Mouse (Mus musculus): ENCODE measurements around the gene Aaas. TPM values are rescaled to one million over a fixed set of nuclear protein-coding genes. Genes with fewer than 3 reads are reported as not detected.

Gene Aaas
- polyA plus RNA-seq, 1 experiment = 55.8 TPM

GRCm38 (mm10) chr15:102358126-102358525 is 7.6 kb upstream of the Aaas start:
- no peak for DNase-seq (ENCODE audit: low read depth in 1 of 2, low spot score in 2 of 2)
- TF ChIP-seq POLR2A (IDR thresholded peaks at IDR 0.05; ENCODE audit: low read depth, low read length) (no peak), CTCF (IDR thresholded peaks at IDR 0.05; ENCODE audit: extremely low read depth, insufficient read depth, insufficient read length, insufficient replicate concordance) (no peak)
- Histone ChIP-seq H3K27ac (ENCODE audit: insufficient read depth, low read length) (no peak overlapping the region), H3K27me3 (ENCODE audit: control insufficient read depth, insufficient read depth, low read length) (peaks cover 20% of the 10 kb centered on the region), H3K4me1 (ENCODE audit: control insufficient read depth, insufficient read depth, insufficient read length) (peaks cover 3% of the 10 kb centered on the region; the same call in 1 of the 2 replicates), H3K36me3 (ENCODE audit: control insufficient read depth, insufficient read depth, low read length) (no peaks in the 10 kb centered on the region), H3K4me3 (ENCODE audit: extremely low read depth, insufficient read depth, insufficient read length) (no peak overlapping the region)
- WGBS = 5% methylated on average over 25 of the region's 25 CpGs

- DNase-seq (ENCODE audit: low read depth in 1 of 2, low spot score in 2 of 2) = no peak
Measured at GRCm38 (mm10) chr15:102356501-102357325, 6.1 kb upstream of the Aaas start.

GRCm38 (mm10) chr15:102355871-102356441 is 5.4 kb upstream of the Aaas start:
- TF ChIP-seq CTCF (IDR thresholded peaks at IDR 0.05; ENCODE audit: extremely low read depth, insufficient read depth, insufficient read length, insufficient replicate concordance) = no peak
- no peak for TF ChIP-seq POLR2A (IDR thresholded peaks at IDR 0.05; ENCODE audit: low read depth, low read length)
- Histone ChIP-seq H3K27ac (ENCODE audit: insufficient read depth, low read length) (no peak overlapping the region), H3K27me3 (ENCODE audit: control insufficient read depth, insufficient read depth, low read length) (peaks cover 15% of the 10 kb centered on the region), H3K4me1 (ENCODE audit: control insufficient read depth, insufficient read depth, insufficient read length) (peaks cover 3% of the 10 kb centered on the region; the same call in 1 of the 2 replicates), H3K4me3 (ENCODE audit: extremely low read depth, insufficient read depth, insufficient read length) (peak overlapping the region; percentile 34; the same call in 1 of the 2 replicates), H3K36me3 (ENCODE audit: control insufficient read depth, insufficient read depth, low read length) (no peaks in the 10 kb centered on the region)
- WGBS = 11% methylated on average over 38 of the region's 38 CpGs
- no peak for DNase-seq (ENCODE audit: low read depth in 1 of 2, low spot score in 2 of 2)

More at GRCm38 (mm10) chr15:102356501-102357325, 6.1 kb upstream of the Aaas start:
- no peak for TF ChIP-seq CTCF (IDR thresholded peaks at IDR 0.05; ENCODE audit: extremely low read depth, insufficient read depth, insufficient read length, insufficient replicate concordance)
- TF ChIP-seq POLR2A (IDR thresholded peaks at IDR 0.05; ENCODE audit: low read depth, low read length) = no peak
- H3K27me3 ChIP-seq (ENCODE audit: control insufficient read depth, insufficient read depth, low read length) = peaks cover 15% of the 10 kb centered on the region
- no peaks in the 10 kb centered on the region for H3K36me3 ChIP-seq (ENCODE audit: control insufficient read depth, insufficient read depth, low read length)
- no peak overlapping the region for H3K4me3 ChIP-seq (ENCODE audit: extremely low read depth, insufficient read depth, insufficient read length)
- H3K27ac ChIP-seq (ENCODE audit: insufficient read depth, low read length) = no peak overlapping the region
- WGBS = 64% methylated on average over 16 of the region's 16 CpGs
- H3K4me1 ChIP-seq (ENCODE audit: control insufficient read depth, insufficient read depth, insufficient read length) = peaks cover 3% of the 10 kb centered on the region; the same call in 1 of the 2 replicates

- DNase-seq (ENCODE audit: low read depth in 1 of 2, low spot score in 2 of 2) = no peak
- no peak for TF ChIP-seq POLR2A (IDR thresholded peaks at IDR 0.05; ENCODE audit: low read depth, low read length)
- no peak for TF ChIP-seq CTCF (IDR thresholded peaks at IDR 0.05; ENCODE audit: extremely low read depth, insufficient read depth, insufficient read length, insufficient replicate concordance)
- WGBS = under 1% methylated on average over 48 of the region's 49 CpGs
- peak overlapping the region; percentile 34; the same call in 1 of the 2 replicates for H3K4me3 ChIP-seq (ENCODE audit: extremely low read depth, insufficient read depth, insufficient read length)
- H3K36me3 ChIP-seq (ENCODE audit: control insufficient read depth, insufficient read depth, low read length) = no peaks in the 10 kb centered on the region
- peaks cover 15% of the 10 kb centered on the region for H3K27me3 ChIP-seq (ENCODE audit: control insufficient read depth, insufficient read depth, low read length)
- no peak overlapping the region for H3K27ac ChIP-seq (ENCODE audit: insufficient read depth, low read length)
- peaks cover 3% of the 10 kb centered on the region; the same call in 1 of the 2 replicates for H3K4me1 ChIP-seq (ENCODE audit: control insufficient read depth, insufficient read depth, insufficient read length)
Measured at GRCm38 (mm10) chr15:102355134-102355870, 4.7 kb upstream of the Aaas start.

GRCm38 (mm10) chr15:102353986-102354385 is 3.4 kb upstream of the Aaas start:
- Histone ChIP-seq H3K4me3 (ENCODE audit: extremely low read depth, insufficient read depth, insufficient read length) (no peak overlapping the region), H3K27me3 (ENCODE audit: control insufficient read depth, insufficient read depth, low read length) (peaks cover 15% of the 10 kb centered on the region), H3K27ac (ENCODE audit: insufficient read depth, low read length) (no peak overlapping the region), H3K4me1 (ENCODE audit: control insufficient read depth, insufficient read depth, insufficient read length) (peaks cover 7% of the 10 kb centered on the region), H3K36me3 (ENCODE audit: control insufficient read depth, insufficient read depth, low read length) (no peaks in the 10 kb centered on the region)
- TF ChIP-seq CTCF (IDR thresholded peaks at IDR 0.05; ENCODE audit: extremely low read depth, insufficient read depth, insufficient read length, insufficient replicate concordance) = no peak
- TF ChIP-seq POLR2A (IDR thresholded peaks at IDR 0.05; ENCODE audit: low read depth, low read length) = no peak
- DNase-seq (ENCODE audit: low read depth in 1 of 2, low spot score in 2 of 2) = no peak
- WGBS = 80% methylated on average over 2 of the region's 2 CpGs

- no peak for TF ChIP-seq POLR2A (IDR thresholded peaks at IDR 0.05; ENCODE audit: low read depth, low read length)
- no peak for TF ChIP-seq CTCF (IDR thresholded peaks at IDR 0.05; ENCODE audit: extremely low read depth, insufficient read depth, insufficient read length, insufficient replicate concordance)
- H3K27me3 ChIP-seq (ENCODE audit: control insufficient read depth, insufficient read depth, low read length) = peaks cover 12% of the 10 kb centered on the region
- H3K4me1 ChIP-seq (ENCODE audit: control insufficient read depth, insufficient read depth, insufficient read length) = peaks cover 7% of the 10 kb centered on the region
- DNase-seq (ENCODE audit: low read depth in 1 of 2, low spot score in 2 of 2) = no peak
- whole genome bisulfite sequencing = 75% methylated on average over 2 of the region's 2 CpGs
- no peak overlapping the region for H3K27ac ChIP-seq (ENCODE audit: insufficient read depth, low read length)
- no peaks in the 10 kb centered on the region for H3K36me3 ChIP-seq (ENCODE audit: control insufficient read depth, insufficient read depth, low read length)
- no peak overlapping the region for H3K4me3 ChIP-seq (ENCODE audit: extremely low read depth, insufficient read depth, insufficient read length)
Measured at GRCm38 (mm10) chr15:102352177-102352576, 1.6 kb upstream of the Aaas start.

Data from spleen, adult 2 months (tissue).